Mouse (Mus musculus): ENCODE results near the gene Aipl1. TPM values are rescaled to one million over a fixed set of nuclear protein-coding genes. Genes with fewer than 3 reads are reported as not detected.

The Aipl1 gene
- polyA plus RNA-seq, 1 experiment from 2014 or later = 0.41 TPM

GRCm38 (mm10) chr11:72070733-72071132, 33.4 kb upstream of the Aipl1 start:
- no peaks in the 10 kb centered on the region for H3K36me3 ChIP-seq (ENCODE audit: control insufficient read depth, insufficient read depth, low read length)
- 75% methylated on average over 9 of the region's 9 CpGs for WGBS
- H3K27me3 ChIP-seq (replicated peaks; ENCODE audit: control insufficient read depth, insufficient read depth, low read length) = no peaks in the 10 kb centered on the region
- no peak overlapping the region for H3K27ac ChIP-seq (ENCODE audit: low read depth, low read length)
- no peak overlapping the region for H3K9ac ChIP-seq (ENCODE audit: low read depth, low read length)
- ATAC-seq = no peak
- H3K4me3 ChIP-seq (ENCODE audit: low read length) = no peak overlapping the region
- no peak overlapping the region for H3K4me2 ChIP-seq (ENCODE audit: low read length)
- H3K9me3 ChIP-seq (ENCODE audit: control insufficient read depth, low read length) = no peaks in the 10 kb centered on the region
- H3K4me1 ChIP-seq (ENCODE audit: control insufficient read depth, insufficient read depth, low read depth, low read length) = peaks cover 2% of the 10 kb centered on the region; the same call in 1 of the 2 replicates

GRCm38 (mm10) chr11:72068026-72068425, 30.7 kb upstream of the Aipl1 start:
- Histone ChIP-seq H3K4me1 (ENCODE audit: control insufficient read depth, insufficient read depth, low read depth, low read length) (peaks cover 2% of the 10 kb centered on the region; the same call in 1 of the 2 replicates), H3K9ac (ENCODE audit: low read depth, low read length) (no peak overlapping the region), H3K4me2 (ENCODE audit: low read length) (no peak overlapping the region), H3K36me3 (ENCODE audit: control insufficient read depth, insufficient read depth, low read length) (peaks cover 16% of the 10 kb centered on the region), H3K27me3 (replicated peaks; ENCODE audit: control insufficient read depth, insufficient read depth, low read length) (no peaks in the 10 kb centered on the region), H3K4me3 (ENCODE audit: low read length) (no peak overlapping the region), H3K9me3 (ENCODE audit: control insufficient read depth, low read length) (peaks cover 15% of the 10 kb centered on the region), H3K27ac (ENCODE audit: low read depth, low read length) (no peak overlapping the region)
- peak; percentile 46 for ATAC-seq
- WGBS = 39% methylated on average over 7 of the region's 7 CpGs

GRCm38 (mm10) chr11:72067326-72067725, 30.0 kb upstream of the Aipl1 start:
- Histone ChIP-seq H3K27me3 (replicated peaks; ENCODE audit: control insufficient read depth, insufficient read depth, low read length) (no peaks in the 10 kb centered on the region), H3K4me1 (ENCODE audit: control insufficient read depth, insufficient read depth, low read depth, low read length) (peaks cover 2% of the 10 kb centered on the region; the same call in 1 of the 2 replicates), H3K9ac (ENCODE audit: low read depth, low read length) (no peak overlapping the region), H3K9me3 (ENCODE audit: control insufficient read depth, low read length) (peaks cover 15% of the 10 kb centered on the region), H3K4me2 (ENCODE audit: low read length) (no peak overlapping the region), H3K27ac (ENCODE audit: low read depth, low read length) (no peak overlapping the region), H3K4me3 (ENCODE audit: low read length) (no peak overlapping the region), H3K36me3 (ENCODE audit: control insufficient read depth, insufficient read depth, low read length) (peaks cover 16% of the 10 kb centered on the region)
- WGBS = 58% methylated on average over 5 of the region's 5 CpGs
- ATAC-seq = 0 out of 2 replicates have a peak, but pooled peaks have one; percentile 10

GRCm38 (mm10) chr11:72066330-72066729, 29.0 kb upstream of the Aipl1 start:
- H3K4me3 ChIP-seq (ENCODE audit: low read length) = no peak overlapping the region
- H3K27ac ChIP-seq (ENCODE audit: low read depth, low read length) = no peak overlapping the region
- WGBS = 40% methylated on average over 6 of the region's 6 CpGs
- H3K4me2 ChIP-seq (ENCODE audit: low read length) = no peak overlapping the region
- H3K9ac ChIP-seq (ENCODE audit: low read depth, low read length) = no peak overlapping the region
- peaks cover 2% of the 10 kb centered on the region; the same call in 1 of the 2 replicates for H3K4me1 ChIP-seq (ENCODE audit: control insufficient read depth, insufficient read depth, low read depth, low read length)
- peaks cover 15% of the 10 kb centered on the region for H3K9me3 ChIP-seq (ENCODE audit: control insufficient read depth, low read length)
- peaks cover 16% of the 10 kb centered on the region for H3K36me3 ChIP-seq (ENCODE audit: control insufficient read depth, insufficient read depth, low read length)
- no peak for ATAC-seq
- H3K27me3 ChIP-seq (replicated peaks; ENCODE audit: control insufficient read depth, insufficient read depth, low read length) = no peaks in the 10 kb centered on the region

- peaks cover 2% of the 10 kb centered on the region; the same call in 1 of the 2 replicates for H3K4me1 ChIP-seq (ENCODE audit: control insufficient read depth, insufficient read depth, low read depth, low read length)
- H3K36me3 ChIP-seq (ENCODE audit: control insufficient read depth, insufficient read depth, low read length) = peaks cover 16% of the 10 kb centered on the region
- no peak overlapping the region for H3K27ac ChIP-seq (ENCODE audit: low read depth, low read length)
- H3K9ac ChIP-seq (ENCODE audit: low read depth, low read length) = no peak overlapping the region
- ATAC-seq = peak; percentile 58
- H3K27me3 ChIP-seq (replicated peaks; ENCODE audit: control insufficient read depth, insufficient read depth, low read length) = no peaks in the 10 kb centered on the region
- H3K4me2 ChIP-seq (ENCODE audit: low read length) = no peak overlapping the region
- peaks cover 15% of the 10 kb centered on the region for H3K9me3 ChIP-seq (ENCODE audit: control insufficient read depth, low read length)
- WGBS = 72% methylated on average over 8 of the region's 8 CpGs
- no peak overlapping the region for H3K4me3 ChIP-seq (ENCODE audit: low read length)
Observed at GRCm38 (mm10) chr11:72065103-72065502, 27.8 kb upstream of the Aipl1 start.

GRCm38 (mm10) chr11:72064414-72064813, 27.1 kb upstream of the Aipl1 start:
- no peak for ATAC-seq
- no peak overlapping the region for H3K9ac ChIP-seq (ENCODE audit: low read depth, low read length)
- H3K4me3 ChIP-seq (ENCODE audit: low read length) = no peak overlapping the region
- peaks cover 15% of the 10 kb centered on the region for H3K9me3 ChIP-seq (ENCODE audit: control insufficient read depth, low read length)
- H3K4me1 ChIP-seq (ENCODE audit: control insufficient read depth, insufficient read depth, low read depth, low read length) = peaks cover 2% of the 10 kb centered on the region; the same call in 1 of the 2 replicates
- H3K27ac ChIP-seq (ENCODE audit: low read depth, low read length) = no peak overlapping the region
- H3K27me3 ChIP-seq (replicated peaks; ENCODE audit: control insufficient read depth, insufficient read depth, low read length) = no peaks in the 10 kb centered on the region
- no peak overlapping the region for H3K4me2 ChIP-seq (ENCODE audit: low read length)
- 82% methylated on average over 6 of the region's 6 CpGs for WGBS
- peaks cover 16% of the 10 kb centered on the region for H3K36me3 ChIP-seq (ENCODE audit: control insufficient read depth, insufficient read depth, low read length)

- WGBS = 89% methylated on average over 13 of the region's 13 CpGs
- Histone ChIP-seq H3K36me3 (ENCODE audit: control insufficient read depth, insufficient read depth, low read length) (peaks cover 16% of the 10 kb centered on the region), H3K27me3 (replicated peaks; ENCODE audit: control insufficient read depth, insufficient read depth, low read length) (no peaks in the 10 kb centered on the region), H3K9me3 (ENCODE audit: control insufficient read depth, low read length) (peaks cover 15% of the 10 kb centered on the region), H3K9ac (ENCODE audit: low read depth, low read length) (no peak overlapping the region), H3K4me2 (ENCODE audit: low read length) (no peak overlapping the region), H3K4me1 (ENCODE audit: control insufficient read depth, insufficient read depth, low read depth, low read length) (no peaks in the 10 kb centered on the region), H3K27ac (ENCODE audit: low read depth, low read length) (no peak overlapping the region), H3K4me3 (ENCODE audit: low read length) (no peak overlapping the region)
- no peak for ATAC-seq
Observed at GRCm38 (mm10) chr11:72061093-72061620, 23.8 kb upstream of the Aipl1 start.

- no peak overlapping the region for H3K4me3 ChIP-seq (ENCODE audit: low read length)
- ATAC-seq = no peak
- no peak overlapping the region for H3K4me2 ChIP-seq (ENCODE audit: low read length)
- peaks cover 15% of the 10 kb centered on the region for H3K9me3 ChIP-seq (ENCODE audit: control insufficient read depth, low read length)
- no peak overlapping the region for H3K27ac ChIP-seq (ENCODE audit: low read depth, low read length)
- WGBS = 84% methylated on average over 9 of the region's 9 CpGs
- H3K36me3 ChIP-seq (ENCODE audit: control insufficient read depth, insufficient read depth, low read length) = peaks cover 16% of the 10 kb centered on the region
- H3K27me3 ChIP-seq (replicated peaks; ENCODE audit: control insufficient read depth, insufficient read depth, low read length) = no peaks in the 10 kb centered on the region
- H3K4me1 ChIP-seq (ENCODE audit: control insufficient read depth, insufficient read depth, low read depth, low read length) = no peaks in the 10 kb centered on the region
- no peak overlapping the region for H3K9ac ChIP-seq (ENCODE audit: low read depth, low read length)
Observed at GRCm38 (mm10) chr11:72060416-72060815, 23.1 kb upstream of the Aipl1 start.

GRCm38 (mm10) chr11:72057166-72057565, 19.9 kb upstream of the Aipl1 start:
- H3K9me3 ChIP-seq (ENCODE audit: control insufficient read depth, low read length) = no peaks in the 10 kb centered on the region
- ATAC-seq = no peak
- H3K36me3 ChIP-seq (ENCODE audit: control insufficient read depth, insufficient read depth, low read length) = no peaks in the 10 kb centered on the region
- no peak overlapping the region for H3K27ac ChIP-seq (ENCODE audit: low read depth, low read length)
- no peaks in the 10 kb centered on the region for H3K27me3 ChIP-seq (replicated peaks; ENCODE audit: control insufficient read depth, insufficient read depth, low read length)
- H3K9ac ChIP-seq (ENCODE audit: low read depth, low read length) = no peak overlapping the region
- no peaks in the 10 kb centered on the region for H3K4me1 ChIP-seq (ENCODE audit: control insufficient read depth, insufficient read depth, low read depth, low read length)
- 64% methylated on average over 3 of the region's 3 CpGs for WGBS
- no peak overlapping the region for H3K4me2 ChIP-seq (ENCODE audit: low read length)
- H3K4me3 ChIP-seq (ENCODE audit: low read length) = no peak overlapping the region

All from hindbrain, embryonic 16.5 days (tissue).